Mouse (Mus musculus) heart, postnatal 0 days (tissue): ENCODE data around the gene Hsph1.

Source experiments
- CTCF ChIP-seq: IDR thresholded peaks from 2 replicates; pipeline ENCODE4 v1.5.1; 2016; ENCODE audit warnings: antibody characterized with exemption, control low read depth, low read depth
- EP300 ChIP-seq: IDR thresholded peaks from 2 replicates; pipeline ENCODE4 v1.6.1; 2016; ENCODE audit warnings: antibody characterized with exemption, low read depth

- TF ChIP-seq CTCF, result no peak
- TF ChIP-seq EP300, result no peak
Measured at GRCm38 (mm10) chr5:149617776-149618425, 18.3 kb downstream of the Hsph1 start.
